Mouse (Mus musculus): ENCODE results near the gene Tube1. TPM values are rescaled to one million over a fixed set of nuclear protein-coding genes. Genes with fewer than 3 reads are reported as not detected.

Gene Tube1
- total and polyA plus RNA-seq, 3 experiments, result 2.5 to 7.2 TPM; not detected in 1

GRCm38 (mm10) chr10:39162666-39163484 is 29.1 kb downstream of the Tube1 start:
- H3K9ac ChIP-seq (ENCODE audit: control insufficient read depth, low read depth, low read length, poor library complexity, severe bottlenecking), result no peak overlapping the region
- TF ChIP-seq BHLHE40 (IDR thresholded peaks at IDR 0.05; ENCODE audit: borderline replicate concordance, low read depth, low read length) (no peak), CHD1 (IDR thresholded peaks at IDR 0.05; ENCODE audit: low read depth, low read length) (no peak), UBTF (IDR thresholded peaks at IDR 0.05; ENCODE audit: borderline replicate concordance, insufficient read depth, low read depth, low read length) (no peak), MYC (IDR thresholded peaks at IDR 0.05; ENCODE audit: low read depth, low read length) (no peak)
- no peaks in the 10 kb centered on the region for H3K79me2 ChIP-seq (ENCODE audit: control insufficient read depth, insufficient read depth, low read length, poor library complexity)
- H3K4me3 ChIP-seq (ENCODE audit: control insufficient read depth in 1 of 2, insufficient read depth in 1 of 2, low read depth in 2 of 2, low read length in 2 of 2), result no peak overlapping the region
- no peaks in the 10 kb centered on the region; a peak in 1 of 4 replicates for H3K27me3 ChIP-seq (ENCODE audit: control insufficient read depth in 1 of 2, insufficient read depth in 2 of 2, low read length in 2 of 2)
- H3K4me1 ChIP-seq (ENCODE audit: control insufficient read depth in 1 of 2, insufficient read depth in 2 of 2, low read length in 2 of 2), result no peaks in the 10 kb centered on the region
- no peak for DNase-seq (ENCODE audit: low read depth, low spot score)
- H3K36me3 ChIP-seq (ENCODE audit: control insufficient read depth in 1 of 2, insufficient read depth in 2 of 2, low read length in 2 of 2), result no peaks in the 10 kb centered on the region
- no peak overlapping the region for H3K27ac ChIP-seq (ENCODE audit: control insufficient read depth, low read depth, low read length)
- no peaks in the 10 kb centered on the region for H3K9me3 ChIP-seq (replicated peaks; ENCODE audit: insufficient read depth, low read length)

GRCm38 (mm10) chr10:39163694-39164093 is 29.9 kb downstream of the Tube1 start, which contains the start of gene Ccn6:
Gene Ccn6, minus strand, starts transcription at chr10:39163794.
- Histone ChIP-seq H3K79me2 (ENCODE audit: control insufficient read depth, insufficient read depth, low read length, poor library complexity) (no peaks in the 10 kb centered on the region), H3K4me3 (ENCODE audit: control insufficient read depth in 1 of 2, insufficient read depth in 1 of 2, low read depth in 2 of 2, low read length in 2 of 2) (no peak within 1 kb of the TSS), H3K27ac (ENCODE audit: control insufficient read depth, low read depth, low read length) (no peak within 1 kb of the TSS), H3K9me3 (replicated peaks; ENCODE audit: insufficient read depth, low read length) (no peaks in the 10 kb centered on the region), H3K4me1 (ENCODE audit: control insufficient read depth in 1 of 2, insufficient read depth in 2 of 2, low read length in 2 of 2) (no peaks in the 10 kb centered on the region), H3K9ac (ENCODE audit: control insufficient read depth, low read depth, low read length, poor library complexity, severe bottlenecking) (no peak within 1 kb of the TSS), H3K36me3 (ENCODE audit: control insufficient read depth in 1 of 2, insufficient read depth in 2 of 2, low read length in 2 of 2) (no peaks in the 10 kb centered on the region), H3K27me3 (ENCODE audit: control insufficient read depth in 1 of 2, insufficient read depth in 2 of 2, low read length in 2 of 2) (no peaks in the 10 kb centered on the region; a peak in 1 of 4 replicates)
- TF ChIP-seq MYC (IDR thresholded peaks at IDR 0.05; ENCODE audit: low read depth, low read length), result no peak
- TF ChIP-seq ZMIZ1 (IDR thresholded peaks at IDR 0.05; ENCODE audit: low read depth, low read length), result no peak
- no peak for TF ChIP-seq TCF12 (IDR thresholded peaks at IDR 0.05; ENCODE audit: low read depth, low read length)
- no peak for TF ChIP-seq SIN3A (IDR thresholded peaks at IDR 0.05; ENCODE audit: low read length)
- no peak for TF ChIP-seq HCFC1 (IDR thresholded peaks at IDR 0.05; ENCODE audit: low read depth, low read length)
- no peak for TF ChIP-seq MAFK (IDR thresholded peaks at IDR 0.05; ENCODE audit: borderline replicate concordance, low read depth, low read length)
- TF ChIP-seq USF1 (IDR thresholded peaks at IDR 0.05; ENCODE audit: low read depth, low read length), result no peak
- no peak for TF ChIP-seq E2F4 (IDR thresholded peaks at IDR 0.05; ENCODE audit: borderline replicate concordance, low read depth, low read length)
- TF ChIP-seq POLR2AphosphoS2 (IDR thresholded peaks at IDR 0.05; ENCODE audit: low read length), result no peak
- no peak for TF ChIP-seq NRF1 (IDR thresholded peaks at IDR 0.05; ENCODE audit: insufficient read depth, low read depth, low read length, poor library complexity, severe bottlenecking)
- TF ChIP-seq RAD21 (IDR thresholded peaks at IDR 0.05; ENCODE audit: low read depth, low read length), result no peak
- TF ChIP-seq UBTF (IDR thresholded peaks at IDR 0.05; ENCODE audit: borderline replicate concordance, insufficient read depth, low read depth, low read length), result no peak
- no peak for TF ChIP-seq USF2 (IDR thresholded peaks at IDR 0.05; ENCODE audit: borderline replicate concordance in 1 of 2, insufficient read depth in 1 of 2, low read depth in 1 of 2, low read length in 2 of 2)
- no peak for TF ChIP-seq CTCF (IDR thresholded peaks at IDR 0.05 in 2 of 3, conservative IDR thresholded peaks at IDR 0.05 in 1 of 3; ENCODE audit: control insufficient read depth in 1 of 3, insufficient read depth in 1 of 3, low read depth in 2 of 3, low read length in 3 of 3, poor library complexity in 1 of 3, severe bottlenecking in 1 of 3)
- TF ChIP-seq TBP (IDR thresholded peaks at IDR 0.05; ENCODE audit: low read depth, low read length), result no peak
- TF ChIP-seq NELFE (IDR thresholded peaks at IDR 0.05; ENCODE audit: low read depth, low read length), result no peak
- TF ChIP-seq TAL1 (IDR thresholded peaks at IDR 0.05; ENCODE audit: low read length), result no peak
- no peak for DNase-seq (ENCODE audit: low read depth, low spot score)

All from MEL (cell line).